Mouse (Mus musculus) midbrain, postnatal 0 days (tissue): ENCODE data around the gene Smug1. TPM values are rescaled to one million over a fixed set of nuclear protein-coding genes. Genes with fewer than 3 reads are reported as not detected.
A peak's percentile ranks its signal among the peaks of the same experiment; 100 is the strongest.

Experiments used
- ATAC-seq: fragments of 200-750 bp; cut with Nextera tagmentation; 2 replicates; pipeline ENCODE4 v1.8.0; 2017; ENCODE audit warnings: moderate number of reproducible peaks, mild to moderate bottlenecking, moderate TSS enrichment, moderate library complexity; ENCODE audit not compliant: low FRiP score
- DNase-seq: peaks from one replicate; pipeline ENCODE4 v3.0.0-alpha.2; 2015; ENCODE audit warnings: low spot score
- H3K27ac ChIP-seq: fragments of 300-500 bp; sonication (generic); 2 replicates; pipeline ENCODE4 v1.5.1; 2014; ENCODE audit warnings: low read depth, mild to moderate bottlenecking, low read length, mixed read lengths
- H3K27me3 ChIP-seq: fragments of 300-500 bp; sonication (generic); 2 replicates; pipeline ENCODE4 v1.6.1; 2014; ENCODE audit warnings: low read length, control low read depth, mixed read lengths; ENCODE audit not compliant: insufficient read depth
- H3K36me3 ChIP-seq: fragments of 300-500 bp; sonication (generic); 2 replicates; pipeline ENCODE4 v1.6.1; 2014; ENCODE audit warnings: low read length, control low read depth, mixed read lengths; ENCODE audit not compliant: insufficient read depth
- H3K4me1 ChIP-seq: fragments of 300-500 bp; sonication (generic); 2 replicates; pipeline ENCODE4 v1.6.1; 2014; ENCODE audit warnings: mild to moderate bottlenecking, control low read depth, antibody characterized with exemption, low read length, mixed read lengths; ENCODE audit not compliant: insufficient read depth
- H3K4me2 ChIP-seq: fragments of 300-500 bp; sonication (generic); 2 replicates; pipeline ENCODE4 v1.6.1; 2014; ENCODE audit warnings: low read depth, mild to moderate bottlenecking, low read length, mixed read lengths; ENCODE audit not compliant: poor library complexity, severe bottlenecking
- H3K4me3 ChIP-seq: fragments of 300-500 bp; sonication (generic); 2 replicates; pipeline ENCODE4 v1.5.1; 2014; ENCODE audit warnings: low read depth, mild to moderate bottlenecking, low read length, moderate library complexity
- H3K9ac ChIP-seq: fragments of 300-500 bp; sonication (generic); replicated peaks from 2 replicates; pipeline ENCODE4 v1.6.1; 2014; ENCODE audit warnings: mild to moderate bottlenecking, low read length, moderate library complexity, mixed read lengths; ENCODE audit not compliant: poor library complexity, severe bottlenecking
- H3K9me3 ChIP-seq: fragments of 300-500 bp; sonication (generic); 2 replicates; pipeline ENCODE4 v1.6.1; 2016; ENCODE audit warnings: low read length, control low read depth
- CTCF ChIP-seq: IDR thresholded peaks from 2 replicates; pipeline ENCODE4 v1.5.1; 2016; ENCODE audit warnings: antibody characterized with exemption, mild to moderate bottlenecking
- WGBS: fragments of 180-500 bp; shearing (Covaris S2); extraction: QIAGEN DNeasy Blood & Tissue Kit; methylation state at CpG from one replicate; pipeline ENCODE4 v1.1.7; 2014; 5-methylcytosine and 5-hydroxymethylcytosine counted together
- polyA plus RNA-seq: library from polyadenylated mRNA; unstranded; fragments of >200 nt; fragmentation: Nextera tagmentation; extraction: Ambion mirVana; gene quantifications from 2 replicates; pipeline ENCODE4 v1.2.1, GENCODE M21; 2015
- total RNA-seq: library from RNA; depleted of rRNA; stranded (reverse); fragments of >200 nt; gene quantifications from 2 replicates; pipeline ENCODE4 v1.2.3, GENCODE M21; 2014

Gene Smug1
- total and polyA plus RNA-seq, 2 experiments from 2014 or later: 14.1 to 33.2 TPM

GRCm38 (mm10) chr15:103180406-103180805, 13.5 kb upstream of the Smug1 start:
- ATAC-seq (no peak), DNase-seq (no peak)
- H3K36me3 ChIP-seq: no peaks in the 10 kb centered on the region
- H3K27me3 ChIP-seq: peaks cover 47% of the 10 kb centered on the region
- TF ChIP-seq CTCF: no peak
- H3K4me3 ChIP-seq: no peak overlapping the region
- H3K4me1 ChIP-seq: peaks cover 8% of the 10 kb centered on the region; the same call in 1 of the 2 replicates
- H3K9ac ChIP-seq: no peak overlapping the region
- no peak overlapping the region for H3K27ac ChIP-seq
- H3K9me3 ChIP-seq: no peaks in the 10 kb centered on the region
- no peak overlapping the region for H3K4me2 ChIP-seq

DNA sequence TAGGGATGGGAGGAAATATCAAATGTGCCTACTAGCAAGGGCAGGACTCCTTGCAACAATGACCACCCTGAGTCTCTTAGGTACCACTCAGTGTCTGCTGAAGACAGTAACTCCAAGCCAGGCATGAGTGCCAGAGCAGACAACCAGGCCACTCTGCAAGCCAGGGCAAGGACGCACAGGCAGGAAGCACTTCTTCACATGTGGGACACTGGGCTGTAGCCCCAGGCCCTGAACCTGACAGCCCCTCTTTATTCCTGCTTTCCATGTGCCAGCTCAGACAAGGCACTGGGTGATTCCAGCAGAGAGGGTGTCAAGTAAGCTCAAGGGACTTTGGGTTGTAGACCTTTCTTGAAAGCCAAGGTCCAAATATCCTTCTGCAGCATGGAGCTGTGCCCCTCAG, 11.9 kb upstream of the Smug1 start:
- WGBS: 79% methylated on average over 1 of the region's 1 CpGs
- ATAC-seq: no peak
- H3K4me2 ChIP-seq: no peak overlapping the region

DNA sequence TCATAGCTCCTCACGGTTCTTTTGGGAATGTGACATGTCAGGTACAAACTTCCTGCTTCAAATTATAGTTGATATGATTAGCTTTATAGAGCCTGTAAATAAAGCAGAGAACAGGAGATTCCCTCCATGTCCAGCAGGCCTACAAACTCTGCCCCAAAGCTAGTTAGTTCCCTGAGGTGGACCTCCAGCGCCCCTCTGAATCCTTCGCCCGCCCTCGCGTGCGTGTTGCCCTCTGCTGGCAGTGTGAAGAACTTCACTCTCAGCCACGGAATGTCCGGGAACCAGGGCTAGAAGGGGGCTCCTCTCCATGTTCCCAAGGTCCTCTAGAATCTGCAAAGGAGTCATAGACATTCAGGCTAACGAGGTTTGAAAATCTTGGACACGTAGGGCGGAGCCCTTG, 11.2 kb upstream of the Smug1 start:
- DNase-seq (no peak), ATAC-seq (no peak)
- Histone ChIP-seq H3K9me3 (no peaks in the 10 kb centered on the region), H3K9ac (no peak overlapping the region), H3K27me3 (peaks cover 67% of the 10 kb centered on the region), H3K27ac (no peak overlapping the region), H3K4me3 (no peak overlapping the region), H3K4me1 (peaks cover 2% of the 10 kb centered on the region; the same call in 1 of the 2 replicates), H3K4me2 (no peak overlapping the region), H3K36me3 (no peaks in the 10 kb centered on the region)
- TF ChIP-seq CTCF: peak; percentile 76
- WGBS: 8% methylated on average over 12 of the region's 12 CpGs

More for the DNA sequence above, 11.9 kb upstream of the Smug1 start:
- H3K9ac ChIP-seq: no peak overlapping the region
- no peak for DNase-seq
- no peaks in the 10 kb centered on the region for H3K9me3 ChIP-seq
- no peak for TF ChIP-seq CTCF
- H3K27me3 ChIP-seq: peaks cover 61% of the 10 kb centered on the region
- H3K27ac ChIP-seq: no peak overlapping the region
- H3K36me3 ChIP-seq: no peaks in the 10 kb centered on the region
- H3K4me3 ChIP-seq: no peak overlapping the region
- H3K4me1 ChIP-seq: peaks cover 5% of the 10 kb centered on the region; the same call in 1 of the 2 replicates

GRCm38 (mm10) chr15:103177611-103178041, 10.7 kb upstream of the Smug1 start:
- no peaks in the 10 kb centered on the region for H3K36me3 ChIP-seq
- H3K27me3 ChIP-seq: peaks cover 72% of the 10 kb centered on the region
- H3K27ac ChIP-seq: no peak overlapping the region
- 9% methylated on average over 12 of the region's 12 CpGs for WGBS
- DNase-seq (no peak), ATAC-seq (no peak)
- H3K9ac ChIP-seq: 0 out of 2 replicates have a peak overlapping the region, but pooled peaks have one; percentile 19
- no peaks in the 10 kb centered on the region for H3K9me3 ChIP-seq
- no peak for TF ChIP-seq CTCF
- H3K4me1 ChIP-seq: no peaks in the 10 kb centered on the region
- H3K4me2 ChIP-seq: no peak overlapping the region
- H3K4me3 ChIP-seq: no peak overlapping the region

DNA sequence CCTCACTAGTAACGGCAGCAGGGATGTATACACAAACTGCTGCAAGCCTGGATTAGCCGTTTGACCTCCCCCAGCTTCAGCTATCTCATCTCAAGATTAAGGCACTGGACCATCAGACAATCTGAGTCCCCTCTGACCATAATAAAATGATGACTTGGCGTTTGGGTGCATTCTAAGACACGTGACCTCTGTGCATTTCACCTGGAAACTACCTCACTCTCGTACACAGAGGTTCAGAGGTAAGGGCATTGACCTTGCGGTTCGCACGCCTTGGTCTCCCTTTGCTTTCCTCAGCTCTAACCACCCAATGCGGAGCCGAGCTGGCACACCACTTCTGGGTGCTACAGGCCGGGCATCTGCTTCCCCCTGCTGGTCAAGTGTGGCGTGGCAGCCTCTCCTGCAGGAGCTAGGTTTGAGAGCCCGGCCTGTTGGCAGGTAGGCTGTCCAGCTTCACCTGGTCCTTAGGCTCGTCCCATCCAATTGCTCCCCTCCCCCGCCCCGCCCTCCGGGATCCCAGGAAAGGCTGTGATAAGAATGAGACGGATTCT, 10.1 kb upstream of the Smug1 start:
- Histone ChIP-seq H3K9ac (no peak overlapping the region), H3K9me3 (no peaks in the 10 kb centered on the region), H3K27ac (no peak overlapping the region), H3K4me1 (no peaks in the 10 kb centered on the region), H3K27me3 (peaks cover 77% of the 10 kb centered on the region), H3K4me3 (no peak overlapping the region), H3K4me2 (peak overlapping the region; percentile 22; the same call in 1 of the 2 replicates), H3K36me3 (no peaks in the 10 kb centered on the region)
- ATAC-seq (peak; percentile 59), DNase-seq (peak; percentile 86)
- WGBS: 2% methylated on average over 18 of the region's 18 CpGs
- peak; percentile 99 for TF ChIP-seq CTCF

- no peak for TF ChIP-seq CTCF
- no peak overlapping the region for H3K27ac ChIP-seq
- no peak overlapping the region for H3K4me2 ChIP-seq
- no peak overlapping the region for H3K4me3 ChIP-seq
- H3K9me3 ChIP-seq: no peaks in the 10 kb centered on the region
- no peak for ATAC-seq
- 58% methylated on average over 5 of the region's 5 CpGs for WGBS
- H3K9ac ChIP-seq: no peak overlapping the region
- no peaks in the 10 kb centered on the region for H3K36me3 ChIP-seq
- no peak for DNase-seq
- peaks cover 78% of the 10 kb centered on the region for H3K27me3 ChIP-seq
- H3K4me1 ChIP-seq: peaks cover 4% of the 10 kb centered on the region; the same call in 1 of the 2 replicates
These were observed 6.4 kb upstream of the Smug1 start for GRCm38 (mm10) chr15:103173251-103173650.
